ENCODE assay signal across 27 mouse cellular contexts in genomic region chr6:146878926-146879325, GRCm38 (mm10). TPM values are rescaled to one million over a fixed set of nuclear protein-coding genes. Genes with fewer than 3 reads are reported as not detected.
DNase-seq lines count a peak whose midpoint lies in the region; ATAC-seq and TF ChIP-seq lines count a peak whose summit lies in the region.
"Had no signal": no experiment of that assay in that cellular context is flagged by ENCODE, and none has a peak within 500 bp of the region (broad histone marks: within the 10 kb centered on the region; RNA-seq: fewer than 3 reads in every experiment).

No protein-coding gene starts in this region.

- no peak for DNase-seq in forebrain, embryonic 10.5 days (ENCODE audit: extremely low spot score, low spot score)
- peak; percentile 10 for DNase-seq in hindbrain, embryonic 11.5 days (ENCODE audit: low spot score)
- no peak for DNase-seq in midbrain, postnatal 0 days (ENCODE audit: low spot score)
- DNase-seq in layer of hippocampus, adult 9-11 months: no peak
- DNase-seq: adrenal gland, adult 2 months; adrenal gland, postnatal 36 days; cerebellum, adult 11 months; cerebellum, adult 8-10 months; cerebellum, postnatal 14 days; gastrocnemius, adult 2 months; gastrocnemius, postnatal 25 days; heart, postnatal 36 days; kidney, adult 11 months had no signal

- ATAC-seq in forebrain, embryonic 15.5 days (replicated peaks): no peak
- no peak for ATAC-seq in hindbrain, embryonic 11.5 days (ENCODE audit: low FRiP score)
- no peak for ATAC-seq in hindbrain, embryonic 12.5 days (ENCODE audit: low FRiP score)
- ATAC-seq in midbrain, embryonic 16.5 days: no peak
- ATAC-seq in midbrain, postnatal 0 days (ENCODE audit: low FRiP score): no peak
- ATAC-seq: hindbrain, postnatal 0 days had no signal

- H3K27me3 ChIP-seq in forebrain, embryonic 10.5 days (ENCODE audit: poor library complexity, severe bottlenecking): peaks cover 24% of the 10 kb centered on the region
- no peaks in the 10 kb centered on the region for H3K27me3 ChIP-seq in forebrain, embryonic 15.5 days
- no peaks in the 10 kb centered on the region for H3K27me3 ChIP-seq in hindbrain, embryonic 11.5 days (ENCODE audit: control insufficient read depth, insufficient read depth, low read length)
- no peaks in the 10 kb centered on the region for H3K27me3 ChIP-seq in hindbrain, embryonic 12.5 days
- H3K27me3 ChIP-seq in midbrain, embryonic 16.5 days (ENCODE audit: control insufficient read depth, insufficient read depth, low read depth, low read length): 0 out of 2 replicates have a peak, but pooled peaks cover 2% of the 10 kb centered on the region
- H3K27me3 ChIP-seq in midbrain, postnatal 0 days (ENCODE audit: insufficient read depth, low read length): no peaks in the 10 kb centered on the region
- H3K27me3 ChIP-seq: embryonic facial prominence, embryonic 15.5 days; heart, embryonic 12.5 days; hindbrain, embryonic 13.5 days had no signal

- WGBS in forebrain, embryonic 10.5 days: 24% methylated on average over 10 of the region's 10 CpGs
- WGBS in forebrain, embryonic 15.5 days: 13% methylated on average over 10 of the region's 10 CpGs
- 37% methylated on average over 10 of the region's 10 CpGs for WGBS in hindbrain, embryonic 11.5 days
- WGBS in hindbrain, embryonic 12.5 days: 33% methylated on average over 10 of the region's 10 CpGs
- whole genome bisulfite sequencing in midbrain, embryonic 16.5 days: 51% methylated on average over 10 of the region's 10 CpGs
- 64% methylated on average over 10 of the region's 10 CpGs for WGBS in midbrain, postnatal 0 days
- WGBS in olfactory bulb, adult 2 months: 21% methylated on average over 10 of the region's 10 CpGs

- H3K4me2 ChIP-seq in forebrain, embryonic 15.5 days (replicated peaks): no peak overlapping the region
- H3K4me2 ChIP-seq in hindbrain, embryonic 11.5 days (replicated peaks; ENCODE audit: low read depth, low read length): no peak overlapping the region
- H3K4me2 ChIP-seq in hindbrain, embryonic 12.5 days (replicated peaks): no peak overlapping the region
- H3K4me2 ChIP-seq in midbrain, embryonic 16.5 days (ENCODE audit: low read length): no peak overlapping the region
- no peak overlapping the region for H3K4me2 ChIP-seq in midbrain, postnatal 0 days (ENCODE audit: low read depth, low read length, poor library complexity, severe bottlenecking)
- H3K4me2 ChIP-seq: embryonic facial prominence, embryonic 15.5 days; heart, embryonic 12.5 days; hindbrain, embryonic 13.5 days had no signal

- H3K9ac ChIP-seq in forebrain, embryonic 15.5 days (replicated peaks): no peak overlapping the region
- no peak overlapping the region for H3K9ac ChIP-seq in hindbrain, embryonic 11.5 days (ENCODE audit: low read depth, low read length)
- H3K9ac ChIP-seq in hindbrain, embryonic 12.5 days: no peak overlapping the region
- 0 out of 2 replicates have a peak overlapping the region, but pooled peaks have one; percentile 25 for H3K9ac ChIP-seq in midbrain, embryonic 16.5 days (ENCODE audit: low read depth, low read length)
- no peak overlapping the region for H3K9ac ChIP-seq in midbrain, postnatal 0 days (replicated peaks; ENCODE audit: low read length, poor library complexity, severe bottlenecking)
- H3K9ac ChIP-seq: embryonic facial prominence, embryonic 15.5 days; heart, embryonic 12.5 days; hindbrain, embryonic 13.5 days had no signal

- peaks cover 11% of the 10 kb centered on the region for H3K9me3 ChIP-seq in forebrain, embryonic 10.5 days
- peaks cover 8% of the 10 kb centered on the region; the same call in 1 of the 2 replicates for H3K9me3 ChIP-seq in forebrain, embryonic 15.5 days
- H3K9me3 ChIP-seq in hindbrain, embryonic 11.5 days (ENCODE audit: control insufficient read depth, low read length): no peaks in the 10 kb centered on the region
- H3K9me3 ChIP-seq in hindbrain, embryonic 12.5 days (replicated peaks): no peaks in the 10 kb centered on the region; the same call in 1 of the 2 replicates
- H3K9me3 ChIP-seq in midbrain, embryonic 16.5 days (replicated peaks; ENCODE audit: control insufficient read depth, low read length, poor library complexity, severe bottlenecking): no peaks in the 10 kb centered on the region
- H3K9me3 ChIP-seq in midbrain, postnatal 0 days (ENCODE audit: low read length): no peaks in the 10 kb centered on the region

- TF ChIP-seq CTCF in midbrain, postnatal 0 days (IDR thresholded peaks at IDR 0.05): no peak
- no peak for TF ChIP-seq CTCF in olfactory bulb, adult 2 months (IDR thresholded peaks at IDR 0.05; ENCODE audit: insufficient read depth, low read depth, low read length)

- H3K4me3 ChIP-seq in forebrain, embryonic 10.5 days: no peak overlapping the region
- no peak overlapping the region for H3K4me3 ChIP-seq in forebrain, embryonic 15.5 days
- H3K4me3 ChIP-seq in hindbrain, embryonic 11.5 days (ENCODE audit: low read depth, low read length): no peak overlapping the region
- H3K4me3 ChIP-seq in hindbrain, embryonic 12.5 days: no peak overlapping the region
- no peak overlapping the region for H3K4me3 ChIP-seq in midbrain, embryonic 16.5 days (ENCODE audit: low read depth, low read length)
- H3K4me3 ChIP-seq in midbrain, postnatal 0 days (ENCODE audit: low read depth, low read length): no peak overlapping the region
- no peak overlapping the region for H3K4me3 ChIP-seq in olfactory bulb, adult 2 months (ENCODE audit: insufficient read depth, low read depth, low read length)
- H3K4me3 ChIP-seq: embryonic facial prominence, embryonic 15.5 days; erythroblast, embryonic 14.5 days; gastrocnemius, adult 2 months; heart, embryonic 12.5 days; hindbrain, embryonic 13.5 days had no signal

- peak overlapping the region; percentile 72 for H3K27ac ChIP-seq in forebrain, embryonic 10.5 days
- H3K27ac ChIP-seq in forebrain, embryonic 15.5 days (replicated peaks): no peak overlapping the region
- no peak overlapping the region for H3K27ac ChIP-seq in hindbrain, embryonic 11.5 days (ENCODE audit: low read depth, low read length)
- no peak overlapping the region for H3K27ac ChIP-seq in hindbrain, embryonic 12.5 days
- H3K27ac ChIP-seq in midbrain, embryonic 16.5 days (ENCODE audit: low read length): no peak overlapping the region
- no peak overlapping the region for H3K27ac ChIP-seq in midbrain, postnatal 0 days (ENCODE audit: low read depth, low read length)
- H3K27ac ChIP-seq in olfactory bulb, adult 2 months (ENCODE audit: insufficient read depth, low read depth, low read length): peak overlapping the region; percentile 81
- H3K27ac ChIP-seq: embryonic facial prominence, embryonic 15.5 days; gastrocnemius, adult 2 months; hindbrain, embryonic 13.5 days; hindbrain, postnatal 0 days had no signal

- H3K4me1 ChIP-seq in forebrain, embryonic 10.5 days: peaks cover 24% of the 10 kb centered on the region
- H3K4me1 ChIP-seq in forebrain, embryonic 15.5 days: 0 out of 2 replicates have a peak, but pooled peaks cover 2% of the 10 kb centered on the region
- no peaks in the 10 kb centered on the region for H3K4me1 ChIP-seq in hindbrain, embryonic 11.5 days (replicated peaks; ENCODE audit: control insufficient read depth, insufficient read depth, low read length)
- H3K4me1 ChIP-seq in hindbrain, embryonic 12.5 days: peaks cover 2% of the 10 kb centered on the region; the same call in 1 of the 2 replicates
- no peaks in the 10 kb centered on the region; the same call in 1 of the 2 replicates for H3K4me1 ChIP-seq in midbrain, embryonic 16.5 days (ENCODE audit: control insufficient read depth, insufficient read depth, low read length)
- H3K4me1 ChIP-seq in midbrain, postnatal 0 days (ENCODE audit: insufficient read depth, low read length): no peaks in the 10 kb centered on the region
- H3K4me1 ChIP-seq in olfactory bulb, adult 2 months (ENCODE audit: control insufficient read depth, insufficient read depth, low read length): peaks cover 18% of the 10 kb centered on the region
- H3K4me1 ChIP-seq: hindbrain, embryonic 13.5 days had no signal

- no peaks in the 10 kb centered on the region for H3K36me3 ChIP-seq in forebrain, embryonic 10.5 days (replicated peaks)
- H3K36me3 ChIP-seq in forebrain, embryonic 15.5 days: no peaks in the 10 kb centered on the region
- no peaks in the 10 kb centered on the region for H3K36me3 ChIP-seq in hindbrain, embryonic 11.5 days (ENCODE audit: control insufficient read depth, insufficient read depth, low read length)
- no peaks in the 10 kb centered on the region for H3K36me3 ChIP-seq in hindbrain, embryonic 12.5 days
- no peaks in the 10 kb centered on the region for H3K36me3 ChIP-seq in midbrain, embryonic 16.5 days (ENCODE audit: control insufficient read depth, insufficient read depth, low read length)
- no peaks in the 10 kb centered on the region for H3K36me3 ChIP-seq in midbrain, postnatal 0 days (ENCODE audit: insufficient read depth, low read length)
- H3K36me3 ChIP-seq: embryonic facial prominence, embryonic 15.5 days; heart, embryonic 12.5 days; hindbrain, embryonic 13.5 days had no signal

- TF ChIP-seq POLR2A in olfactory bulb, adult 2 months (IDR thresholded peaks at IDR 0.05; ENCODE audit: insufficient read depth, low read depth, low read length): no peak

RNA-seq across cellular contexts. Expression of gene Ppfibp1, which starts 9.4 kb away (rescaled TPM):
- 30.0 and 32.5 TPM in 2 replicates for polyA plus RNA-seq in forebrain, embryonic 10.5 days (2016; fragmentation: Nextera tagmentation; extraction: Ambion mirVana)
- 14.2 and 19.4 TPM in 2 replicates for polyA plus RNA-seq in forebrain, embryonic 15.5 days (2015; fragmentation: Nextera tagmentation; extraction: Ambion mirVana)
- 29.0 and 36.1 TPM in 2 replicates for polyA plus RNA-seq in hindbrain, embryonic 11.5 days (2014; fragmentation: Nextera tagmentation; extraction: Ambion mirVana)
- polyA plus RNA-seq in hindbrain, embryonic 12.5 days (2016; fragmentation: Nextera tagmentation; extraction: Ambion mirVana): 38.6 and 45.6 TPM in 2 replicates
- 19.6 and 22.1 TPM in 2 replicates for polyA plus RNA-seq in midbrain, embryonic 16.5 days (2015; fragmentation: Nextera tagmentation; extraction: Ambion mirVana)
- 23.7 and 25.0 TPM in 2 replicates for total RNA-seq in midbrain, postnatal 0 days (2014; rRNA removed)
- polyA plus RNA-seq in midbrain, postnatal 0 days (2015; fragmentation: Nextera tagmentation; extraction: Ambion mirVana): 21.6 and 25.4 TPM in 2 replicates
- not detected in 2 replicates for polyA plus RNA-seq in olfactory bulb, adult 2 months (2012; ENCODE audit: insufficient read depth, insufficient read length, low replicate concordance, missing spikeins)
- polyA plus RNA-seq: erythroblast, embryonic 14.5 days had no signal

RNA-seq across cellular contexts. Expression of gene Smco2, which starts 29.0 kb away (rescaled TPM):
- not detected in 2 replicates for polyA plus RNA-seq in forebrain, embryonic 10.5 days (2016; fragmentation: Nextera tagmentation; extraction: Ambion mirVana)
- not detected in 2 replicates for polyA plus RNA-seq in forebrain, embryonic 15.5 days (2015; fragmentation: Nextera tagmentation; extraction: Ambion mirVana)
- not detected in 2 replicates for polyA plus RNA-seq in hindbrain, embryonic 11.5 days (2014; fragmentation: Nextera tagmentation; extraction: Ambion mirVana)
- not detected in 2 replicates for polyA plus RNA-seq in hindbrain, embryonic 12.5 days (2016; fragmentation: Nextera tagmentation; extraction: Ambion mirVana)
- not detected in 2 replicates for polyA plus RNA-seq in midbrain, embryonic 16.5 days (2015; fragmentation: Nextera tagmentation; extraction: Ambion mirVana)
- not detected in 2 replicates for total RNA-seq in midbrain, postnatal 0 days (2014; rRNA removed)
- not detected in 2 replicates for polyA plus RNA-seq in midbrain, postnatal 0 days (2015; fragmentation: Nextera tagmentation; extraction: Ambion mirVana)
- not detected in 2 replicates for polyA plus RNA-seq in olfactory bulb, adult 2 months (2012; ENCODE audit: insufficient read depth, insufficient read length, low replicate concordance, missing spikeins)
- total RNA-seq: adrenal gland, adult 2 months; adrenal gland, postnatal 36 days; common myeloid progenitor, adult 5-6 weeks; ES-E14; gastrocnemius, adult 2 months; gastrocnemius, postnatal 25 days; granulocyte monocyte progenitor cell, adult 5-6 weeks; hindbrain, postnatal 0 days had no signal
- polyA plus RNA-seq: adrenal gland, adult 2 months; brain, embryonic 14.5 days; embryonic facial prominence, embryonic 15.5 days; erythroblast, embryonic 14.5 days; heart, embryonic 12.5 days; hindbrain, embryonic 13.5 days; hindbrain, postnatal 0 days; intestine, embryonic 14.5 days had no signal

Comparison
In these comparisons a context has a peak if more than half of its experiments do, and no peak if none do; other contexts are left out.
1. H3K27ac ChIP-seq: peak in forebrain, embryonic 10.5 days (single experiment) and olfactory bulb, adult 2 months (single experiment); none in forebrain, embryonic 15.5 days (single experiment), hindbrain, embryonic 11.5 days (single experiment), hindbrain, embryonic 12.5 days (single experiment), midbrain, embryonic 16.5 days (single experiment) and midbrain, postnatal 0 days (single experiment).